Mouse (Mus musculus) monocyte, adult 5-6 weeks (primary cell): ENCODE results near the gene Slc25a28. TPM values are rescaled to one million over a fixed set of nuclear protein-coding genes. Genes with fewer than 3 reads are reported as not detected.

Source experiments
- ATAC-seq: fragments of 153-309, 156-312 bp; replicated peaks from 2 replicates; pipeline ENCODE4 v1.8.0; 2017; ENCODE audit warnings: mild to moderate bottlenecking; ENCODE audit not compliant: low TSS enrichment, insufficient number of reproducible peaks, severe bottlenecking, poor library complexity, low FRiP score
- total RNA-seq: library from RNA; stranded (forward); fragments of 200-1000, 200-491, 200-594 nt; gene quantifications from 3 replicates; pipeline ENCODE4 v1.2.3, GENCODE M21; 2017

The Slc25a28 gene
- 68.7 to 103 TPM (median 101 TPM) in 3 replicates for total RNA-seq

DNA sequence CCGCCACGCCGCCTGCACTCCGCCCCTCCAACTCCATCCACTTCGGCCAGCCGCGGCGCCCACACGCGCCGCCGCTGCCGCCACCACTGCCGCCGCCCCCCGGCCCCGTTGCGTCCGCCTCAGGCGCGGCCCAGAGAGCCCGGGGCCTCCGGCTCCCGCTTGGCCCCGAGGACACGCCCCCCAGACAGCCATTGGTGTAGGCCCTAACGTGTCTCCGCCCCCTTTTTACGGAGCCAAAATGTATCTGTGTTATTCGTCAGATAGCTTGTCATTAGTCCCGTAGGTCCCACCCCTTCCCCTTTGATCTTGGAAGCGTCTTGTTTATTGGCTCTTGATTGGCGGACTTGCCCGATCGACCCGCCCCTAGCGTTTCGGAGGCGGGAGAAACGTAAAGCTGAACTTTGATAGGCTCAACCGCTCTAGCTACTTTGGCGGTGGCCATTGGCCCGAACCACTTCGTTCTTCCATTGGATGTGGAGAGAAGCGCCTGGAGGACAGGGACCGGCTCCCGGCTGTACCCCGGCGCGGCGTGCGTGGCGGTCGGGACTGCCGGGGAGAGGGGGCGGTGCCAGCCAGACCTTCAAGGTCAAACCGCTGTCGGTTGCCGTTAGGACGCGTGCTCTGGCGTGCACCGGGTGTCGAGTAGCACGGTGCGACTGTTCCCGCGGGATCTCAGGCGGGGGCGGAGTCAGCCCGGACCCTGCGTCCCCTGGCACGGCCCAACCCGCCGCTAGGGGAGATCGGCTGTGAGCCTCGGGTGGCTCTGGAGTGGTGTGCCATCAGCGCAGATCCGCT, at the start of gene Slc25a28:
TSS of gene Slc25a28 (minus strand) at position 152 of the 795 bp plus-strand sequence.
- ATAC-seq = peak; percentile 90

DNA sequence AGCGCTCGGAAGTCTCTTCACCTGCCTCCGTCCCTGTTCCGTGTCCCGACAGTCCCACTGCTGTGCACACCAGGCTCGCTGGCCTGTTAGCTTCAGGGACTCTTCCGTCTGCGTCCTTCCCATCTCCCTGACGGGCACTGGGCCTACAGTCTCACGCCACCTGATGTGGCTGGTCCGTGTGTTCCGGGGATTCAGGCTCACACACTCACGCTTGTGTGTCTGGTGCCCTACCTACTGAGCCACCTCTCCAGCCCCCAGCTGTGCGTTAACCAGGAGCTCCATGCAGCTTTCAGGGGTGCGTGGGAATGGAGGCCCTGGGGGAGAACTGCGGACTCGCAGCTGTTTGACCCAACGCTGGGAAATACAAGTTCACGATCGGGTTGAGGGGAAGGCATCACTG, 49.5 kb upstream of the Slc25a28 start:
- ATAC-seq = no peak

DNA sequence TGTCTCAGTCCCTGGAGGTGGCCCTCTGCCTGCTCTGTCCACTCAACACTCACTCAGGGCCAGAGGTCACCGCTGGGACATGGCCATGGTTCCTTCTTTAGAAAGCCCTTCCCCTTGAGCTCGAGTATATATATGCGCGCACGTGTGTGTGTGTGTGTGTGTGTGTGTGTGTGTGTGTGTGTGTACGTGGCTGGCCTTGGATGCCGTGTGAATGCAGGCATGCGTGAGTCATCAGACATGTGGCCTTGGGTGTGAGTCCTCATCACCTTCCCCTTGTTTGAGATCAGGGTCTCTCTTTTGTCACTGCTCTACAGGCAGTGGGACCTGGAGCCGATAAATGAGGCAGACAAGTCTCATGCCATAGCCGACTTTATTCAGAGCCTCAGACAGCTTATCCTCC, 48.8 kb upstream of the Slc25a28 start:
- ATAC-seq = no peak

DNA sequence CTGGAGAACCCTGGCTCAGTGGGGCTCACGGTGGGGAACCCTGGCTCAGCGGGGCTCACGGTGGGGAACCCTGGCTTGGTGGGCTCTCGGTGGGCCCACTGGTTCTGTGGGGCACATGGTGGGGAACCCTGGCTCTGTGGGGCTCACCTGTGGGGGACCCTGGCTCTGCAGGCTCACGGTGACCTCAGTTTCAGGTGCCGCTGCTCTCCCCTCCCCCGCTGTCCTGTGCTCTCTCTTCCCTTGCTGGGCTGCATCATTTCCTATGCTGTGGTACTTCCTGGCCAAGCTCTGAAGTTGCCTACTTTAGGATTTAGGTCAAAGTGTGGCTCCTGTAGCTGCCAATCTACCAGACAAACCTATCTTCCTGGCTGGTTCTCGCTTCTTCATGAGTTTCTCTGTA, 48.2 kb upstream of the Slc25a28 start:
- ATAC-seq = no peak

DNA sequence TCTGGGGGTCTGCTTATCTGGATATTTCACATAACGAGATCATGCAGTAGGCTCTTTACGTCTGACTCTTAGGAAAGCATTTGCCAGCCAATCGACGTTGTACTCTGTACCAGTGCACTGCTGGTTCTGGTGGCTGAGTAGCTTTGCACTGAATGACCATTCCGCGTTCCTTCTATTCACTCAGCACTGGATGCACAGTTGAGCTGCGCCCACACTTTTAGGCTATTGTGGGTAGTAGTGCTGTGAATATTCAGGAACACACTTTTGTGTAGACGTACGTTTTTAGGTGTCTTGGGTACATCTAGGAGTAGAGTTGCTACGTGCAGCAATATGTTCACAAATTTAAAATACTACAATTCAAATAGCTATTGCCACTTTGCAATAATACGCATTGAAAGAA, 45.4 kb upstream of the Slc25a28 start:
- ATAC-seq = no peak

DNA sequence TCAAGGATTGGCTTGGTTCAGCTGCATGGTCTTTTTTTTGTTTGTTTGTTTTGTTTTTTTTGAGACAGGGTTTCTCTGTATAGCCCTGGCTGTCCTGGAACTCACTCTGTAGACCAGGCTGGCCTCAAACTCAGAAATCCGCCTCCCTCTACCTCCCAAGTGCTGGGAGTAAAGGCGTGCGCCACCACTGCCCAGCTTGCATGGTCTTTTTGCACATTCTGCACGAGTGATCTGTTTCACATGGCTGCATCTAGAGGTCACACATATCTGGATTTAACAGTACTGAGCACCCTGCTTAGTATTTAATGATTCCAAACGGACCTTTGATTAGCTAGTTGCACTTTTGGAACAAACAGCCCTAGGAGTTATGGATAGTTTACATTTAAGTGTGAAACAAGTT, 37.3 kb upstream of the Slc25a28 start:
- ATAC-seq = no peak

DNA sequence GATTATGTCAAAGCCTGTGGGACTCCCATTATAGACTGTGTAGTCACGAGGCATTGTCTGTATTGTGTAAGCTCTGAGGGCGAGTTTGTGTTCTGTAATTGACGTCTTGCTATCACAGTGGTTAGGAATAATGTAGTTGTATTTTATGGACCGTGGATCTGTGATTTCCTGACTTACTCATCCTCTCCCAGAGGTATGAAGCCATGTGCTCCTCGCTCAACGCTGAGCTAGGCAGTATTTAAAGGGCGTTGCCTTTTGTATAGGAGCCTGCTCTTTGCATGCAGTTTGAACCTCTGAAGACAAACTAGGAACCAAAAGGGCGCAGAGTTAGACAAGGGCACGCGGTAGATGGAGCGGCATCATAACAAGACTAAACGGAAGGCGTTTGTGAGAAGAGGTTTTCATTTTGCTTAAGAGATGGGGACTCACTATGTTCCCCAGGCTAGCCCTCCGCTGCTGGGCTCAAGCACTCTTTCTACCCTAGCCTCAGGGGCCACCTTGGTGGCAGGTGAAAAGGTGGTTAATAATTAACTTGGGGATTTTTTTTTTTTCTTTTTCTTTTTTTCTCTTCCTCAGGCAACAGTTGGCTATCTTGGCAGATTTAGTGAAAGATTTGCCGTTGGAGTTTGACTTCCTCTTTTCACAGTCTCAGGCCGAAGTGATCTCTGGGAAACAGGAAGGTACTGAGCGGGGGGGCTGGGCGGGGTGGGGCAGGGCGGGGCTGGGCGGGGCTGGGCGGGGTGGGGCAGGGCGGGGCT, 36.7 kb upstream of the Slc25a28 start:
- ATAC-seq = peak; percentile 55

DNA sequence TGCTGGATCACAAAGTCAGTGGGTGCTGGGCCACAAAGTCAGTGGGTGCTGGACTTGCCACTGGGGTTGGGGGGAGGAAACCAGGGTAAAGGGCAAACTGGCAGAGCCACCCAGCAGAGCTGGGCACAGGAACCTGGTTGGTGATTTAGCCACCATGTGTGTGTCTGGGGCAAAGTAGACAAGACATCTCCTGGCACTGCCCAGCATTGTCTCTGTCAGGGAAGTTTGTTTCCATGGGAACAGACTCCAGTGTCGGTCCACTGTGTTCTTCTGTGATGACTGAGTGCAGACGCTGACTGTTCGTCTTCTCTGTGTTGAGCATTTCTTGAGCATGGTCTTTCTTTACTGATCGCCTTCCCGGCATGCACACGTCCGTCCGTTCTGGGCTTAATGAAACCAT, 34.6 kb upstream of the Slc25a28 start:
- no peak for ATAC-seq

DNA sequence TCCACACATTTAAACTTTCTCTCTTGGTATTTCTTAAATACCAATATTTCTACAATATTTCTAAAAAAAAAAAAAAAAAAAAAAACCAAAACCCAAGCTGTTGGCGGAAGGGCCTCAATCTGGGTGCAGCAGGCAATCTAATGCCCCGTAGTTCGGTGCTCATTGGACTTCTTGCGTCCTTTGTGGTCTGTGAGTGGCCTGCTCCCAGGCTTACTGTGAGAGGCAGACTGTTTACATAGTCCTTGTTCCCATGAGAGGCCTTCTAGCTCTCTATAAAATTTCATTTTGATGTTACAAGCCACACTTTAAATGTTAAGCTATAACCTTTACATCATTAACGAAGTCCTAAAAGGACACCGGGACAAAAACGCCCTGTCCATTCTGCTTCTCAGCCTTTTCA, 33.5 kb upstream of the Slc25a28 start:
- no peak for ATAC-seq

DNA sequence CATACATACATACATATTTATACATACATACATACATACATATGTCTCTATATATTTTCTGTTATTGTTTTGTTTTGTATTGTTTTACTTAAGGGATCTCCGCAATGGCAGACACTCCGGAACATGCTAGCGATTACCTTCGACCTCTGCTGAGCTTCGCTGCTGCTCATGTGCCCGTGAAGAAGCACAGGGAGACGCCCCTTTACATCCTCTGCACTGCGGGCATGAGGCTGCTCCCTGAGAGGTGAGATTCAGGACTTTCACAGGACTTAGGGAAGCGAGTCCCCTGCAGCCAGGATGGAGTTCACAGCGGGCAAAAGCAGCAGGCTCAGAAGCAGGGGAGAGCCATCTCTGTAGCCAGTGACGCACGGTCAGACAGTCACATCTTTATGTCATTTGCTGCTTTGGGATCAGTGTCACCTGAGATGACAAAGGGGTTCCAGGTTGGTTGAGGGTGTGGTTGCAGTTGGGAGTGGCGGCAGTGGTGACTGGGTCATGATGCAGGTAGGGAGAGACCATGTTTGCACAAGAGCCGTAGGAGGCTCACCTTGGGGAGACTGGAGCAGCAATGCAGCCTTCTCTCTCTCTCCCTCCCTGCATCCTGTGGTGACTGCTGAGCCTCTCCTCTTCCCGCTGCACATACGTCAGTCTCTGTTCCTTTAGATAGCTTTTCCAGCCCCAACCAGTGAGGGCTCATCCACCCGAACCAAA, 30.3 kb upstream of the Slc25a28 start:
- ATAC-seq = no peak

DNA sequence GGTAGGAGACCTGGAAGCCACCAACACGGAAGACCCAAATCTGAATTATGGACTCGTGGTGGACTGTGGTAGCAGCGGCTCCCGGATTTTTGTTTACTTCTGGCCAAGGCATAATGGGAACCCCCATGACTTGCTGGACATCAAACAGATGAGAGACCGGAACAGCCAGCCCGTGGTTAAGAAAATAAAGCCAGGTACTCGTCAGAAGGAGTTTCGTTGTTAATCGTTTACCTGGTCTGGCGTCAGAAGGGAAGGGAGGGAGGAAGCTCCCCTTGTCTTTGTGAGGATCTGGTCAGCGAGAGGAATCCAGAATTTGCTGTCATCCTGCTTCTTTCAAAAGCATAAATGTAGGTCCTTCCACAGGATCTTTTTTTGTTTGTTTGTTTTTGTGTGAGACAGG, 29.5 kb upstream of the Slc25a28 start:
- no peak for ATAC-seq

DNA sequence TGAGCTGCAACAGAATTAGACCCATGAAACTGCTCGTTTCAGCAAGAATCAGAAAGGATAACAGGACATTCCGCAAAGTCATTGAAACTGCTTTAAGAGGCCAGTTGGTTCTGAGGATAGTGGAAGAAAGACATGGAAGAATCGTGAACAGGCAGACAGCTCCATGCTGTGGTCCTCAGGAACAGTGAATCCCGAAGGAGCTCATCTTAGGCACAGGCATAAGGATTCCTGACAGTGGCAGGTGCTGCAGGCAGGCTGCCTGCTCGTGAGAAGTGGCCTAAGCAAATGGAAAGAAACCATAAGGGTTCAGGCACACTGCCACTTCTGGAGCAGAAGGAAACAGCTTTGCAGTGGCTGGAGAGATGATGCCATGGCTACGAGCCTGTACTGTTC, 25.1 kb upstream of the Slc25a28 start:
- no peak for ATAC-seq

DNA sequence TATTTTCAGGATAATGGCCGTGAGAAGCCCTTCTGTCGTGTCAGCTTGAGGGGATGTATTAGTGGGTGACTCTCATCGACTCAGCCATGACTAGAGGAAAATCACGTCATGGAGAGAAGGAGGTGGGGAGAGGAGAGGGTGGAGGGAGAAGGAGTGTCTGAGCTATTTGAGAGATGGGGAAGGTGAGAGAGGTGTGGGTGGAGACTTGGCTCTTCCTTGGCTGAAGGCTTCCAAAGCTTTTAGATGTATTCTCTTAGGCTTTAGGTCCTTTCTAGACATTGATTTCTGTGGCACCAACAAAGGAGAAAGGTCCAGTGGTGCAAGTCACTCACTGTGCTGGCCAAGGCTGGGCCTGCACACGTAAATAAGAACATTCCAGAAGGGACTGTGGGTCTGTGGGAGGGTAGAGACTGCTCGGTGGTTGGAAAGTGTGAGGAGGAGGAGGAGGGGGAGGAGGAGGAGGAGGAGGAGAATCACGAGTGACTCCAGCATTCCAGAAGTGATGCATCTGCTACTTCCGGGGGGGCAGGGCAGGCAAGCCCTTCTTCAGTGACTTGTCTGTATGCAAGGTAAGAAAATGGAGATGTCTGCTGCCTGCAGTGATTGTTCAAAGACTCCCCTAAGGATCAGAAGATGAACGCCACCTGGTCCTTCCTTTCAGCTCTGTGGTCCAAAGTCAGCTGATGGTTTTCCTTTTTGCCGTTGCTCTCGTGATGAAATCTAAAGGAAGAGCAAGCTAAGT, 24.5 kb upstream of the Slc25a28 start:
- no peak for ATAC-seq

DNA sequence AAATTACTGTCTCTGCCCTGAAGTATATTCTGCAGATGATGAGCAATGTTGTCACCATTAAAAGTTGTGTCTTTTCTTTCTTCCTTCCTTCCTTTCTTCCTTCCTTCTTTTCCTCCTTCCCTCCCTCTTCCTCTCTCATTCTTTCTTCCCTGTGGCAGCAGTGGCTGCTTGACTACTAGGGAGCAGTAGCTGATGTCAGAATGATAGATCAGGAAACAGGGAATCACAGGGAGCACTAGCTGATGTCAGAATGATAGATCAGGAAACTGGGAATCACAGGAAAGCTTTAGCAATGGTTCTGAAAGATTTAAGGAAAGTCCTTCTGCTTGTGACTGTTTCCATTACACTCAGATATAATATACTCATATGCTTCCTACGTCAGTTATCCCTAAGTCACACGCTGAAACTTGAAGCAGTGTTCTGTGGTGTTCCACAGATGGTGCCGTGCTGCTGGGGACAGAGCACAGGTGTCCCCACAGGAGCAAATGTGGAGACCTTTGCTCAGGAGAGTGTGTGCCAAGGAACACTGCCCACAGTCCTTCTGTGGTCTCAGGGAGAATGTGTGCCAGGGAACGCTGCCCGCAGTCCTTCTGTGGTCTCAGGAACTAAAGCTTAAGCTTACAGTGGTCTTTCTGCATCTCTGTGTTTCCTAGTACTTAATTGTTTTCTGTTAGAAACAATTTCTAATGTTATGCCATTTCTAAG, 23.1 kb upstream of the Slc25a28 start:
- ATAC-seq = no peak

DNA sequence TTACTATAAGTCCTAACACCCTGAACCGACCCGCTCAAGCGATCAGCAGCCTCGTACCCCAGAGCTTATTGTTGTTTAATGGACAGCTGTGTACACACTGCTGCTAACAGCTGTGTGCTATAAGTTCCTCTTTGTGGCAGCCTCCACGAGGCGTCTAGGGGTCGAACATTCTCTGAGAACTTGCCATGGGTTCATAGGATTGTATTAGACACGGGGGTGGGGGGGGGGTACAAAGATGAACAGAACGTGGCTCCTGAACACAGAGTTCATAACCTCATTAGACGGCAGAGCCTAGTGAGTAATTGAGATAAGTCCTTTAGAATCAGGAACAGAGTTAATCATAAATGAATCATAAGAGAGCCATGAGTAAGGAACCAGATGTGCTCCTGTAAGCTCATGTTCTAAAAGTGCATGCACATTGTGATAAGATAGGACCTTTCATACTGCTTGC, 20.9 kb upstream of the Slc25a28 start:
- ATAC-seq = no peak

DNA sequence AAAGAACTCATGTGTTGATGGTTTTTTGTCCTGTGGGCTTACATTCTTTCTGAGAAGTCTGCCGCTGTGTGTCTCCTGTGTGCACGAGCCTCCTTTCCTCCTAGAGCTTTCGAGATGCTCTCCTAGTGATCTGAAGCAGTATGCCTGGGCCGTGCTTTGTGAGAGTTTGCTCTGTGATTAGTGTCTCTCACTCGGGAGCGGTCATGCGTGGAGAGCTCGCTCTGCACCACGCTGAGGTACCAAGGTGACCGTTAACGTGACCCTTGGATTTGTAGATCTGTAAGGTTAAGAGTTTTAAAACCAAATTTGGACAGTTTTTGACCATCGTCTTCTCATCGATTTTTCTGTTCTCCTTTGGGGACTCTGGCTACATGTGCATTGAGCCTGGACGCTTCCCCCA, 18.1 kb upstream of the Slc25a28 start:
- ATAC-seq = no peak

DNA sequence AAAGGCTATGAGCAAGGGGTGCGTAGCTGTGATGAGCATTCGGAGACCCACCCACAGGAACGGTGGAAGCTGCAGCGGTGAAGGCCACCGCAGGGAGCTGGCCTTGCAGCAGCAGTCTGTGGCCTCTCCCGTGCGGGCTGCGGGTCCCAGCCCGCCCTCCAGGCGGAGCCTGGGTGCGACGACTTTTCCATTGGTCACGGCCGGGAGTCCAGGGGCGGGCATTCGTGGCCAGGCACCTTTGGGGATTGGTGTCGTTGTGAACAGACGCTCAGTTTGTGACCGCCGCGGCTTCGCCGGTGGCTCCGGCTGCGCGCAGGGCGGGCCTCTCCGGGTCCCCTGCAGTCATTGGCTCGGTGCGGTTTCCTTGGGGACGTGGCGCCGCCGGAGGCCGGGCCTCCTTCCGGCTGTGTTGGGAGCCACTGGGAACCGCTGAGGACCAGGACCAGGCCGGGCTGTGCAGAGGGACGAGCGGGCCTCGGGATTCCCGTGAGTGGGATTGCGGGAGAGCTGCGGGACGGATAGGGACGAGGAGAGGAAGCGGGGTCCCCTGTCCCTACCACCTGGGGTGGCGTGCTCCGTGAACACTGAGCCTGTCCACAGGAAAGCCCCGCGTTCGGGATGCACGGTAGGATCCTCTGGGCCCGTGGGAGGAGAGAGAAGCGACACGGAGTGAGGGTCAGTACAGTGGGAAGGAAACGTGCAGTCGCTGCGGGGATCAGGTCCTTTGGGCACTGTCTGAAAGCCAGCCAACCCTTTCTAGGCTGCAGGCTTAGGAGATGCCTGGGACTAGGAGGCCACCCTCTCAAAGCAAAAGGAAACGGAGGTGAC, 15.0 kb upstream of the Slc25a28 start, which contains the start of gene Entpd7:
TSS of gene Entpd7 (plus strand) at position 254 of the 828 bp plus-strand sequence.
- peak; percentile 97 for ATAC-seq
